Mouse (Mus musculus) G1E (cell line): ENCODE measurements at regions not wholly inside any gene's neighbourhood (a gene's known extent, or its start where the extent isn't known, plus 50 kb on each side); places are given as distances from the start of the nearest gene placed in this dataset.

ENCODE experiments used
- ATAC-seq: 2 replicates; pipeline ENCODE4 v1.8.0; 2016; ENCODE audit warnings: mild to moderate bottlenecking; ENCODE audit not compliant: insufficient number of reproducible peaks, poor library complexity, low FRiP score, severe bottlenecking; ENCODE audit errors: extremely low read depth
- DNase-seq: peaks from one replicate; pipeline ENCODE4 v3.0.0; 2012; ENCODE audit warnings: low spot score
- H3K27me3 ChIP-seq: 2 replicates; pipeline ENCODE4 v1.6.1; 2012; ENCODE audit warnings: mild to moderate bottlenecking, low read length, inconsistent platforms; ENCODE audit not compliant: insufficient read depth
- H3K36me3 ChIP-seq: replicated peaks from 2 replicates; pipeline ENCODE3; 2012; ENCODE audit warnings: mild to moderate bottlenecking, inconsistent platforms
- H3K4me1 ChIP-seq: 2 replicates; pipeline ENCODE4 v1.6.1; 2012; ENCODE audit warnings: low read depth, low read length, inconsistent platforms, mixed read lengths; ENCODE audit not compliant: insufficient read depth
- H3K4me3 ChIP-seq: 2 replicates; pipeline ENCODE4 v1.5.1; 2012; ENCODE audit warnings: low read depth, mild to moderate bottlenecking, inconsistent platforms, low read length, moderate library complexity, mixed read lengths
- H3K9me3 ChIP-seq: replicated peaks from 2 replicates; pipeline ENCODE4 v1.6.1; 2012; ENCODE audit warnings: inconsistent platforms
- CTCF ChIP-seq: IDR thresholded peaks from 2 replicates; pipeline ENCODE4 v1.5.1; 2012; ENCODE audit warnings: low read depth, low read length, inconsistent platforms, mixed read lengths
- GATA1 ChIP-seq: IDR thresholded peaks from 2 replicates; pipeline ENCODE4 v1.6.1; 2012; ENCODE audit warnings: borderline replicate concordance, low read length, inconsistent platforms, mixed read lengths
- GATA2 ChIP-seq: IDR thresholded peaks from 2 replicates; pipeline ENCODE4 v1.6.1; 2012; ENCODE audit warnings: low read depth, low read length, inconsistent platforms, borderline replicate concordance
- POLR2AphosphoS5 ChIP-seq: IDR thresholded peaks from 2 replicates; pipeline ENCODE4 v1.6.1; 2012; ENCODE audit warnings: low read depth, low read length, inconsistent platforms; ENCODE audit not compliant: insufficient replicate concordance
- TAL1 ChIP-seq: conservative IDR thresholded peaks from 2 replicates; pipeline ENCODE4 v1.6.1; 2012; ENCODE audit warnings: low read depth, low read length, inconsistent platforms, mixed read lengths

GRCm38 (mm10) chr8:12137496-12137895 lies 141.1 kb upstream of the A230072I06Rik start:
- ATAC-seq = no peak
- Histone ChIP-seq H3K9me3 (no peaks in the 10 kb centered on the region), H3K27me3 (no peaks in the 10 kb centered on the region), H3K36me3 (no peaks in the 10 kb centered on the region), H3K4me3 (no peak overlapping the region), H3K4me1 (no peaks in the 10 kb centered on the region)
- no peak for DNase-seq
- TF ChIP-seq TAL1 (no peak), GATA1 (no peak), GATA2 (no peak), POLR2AphosphoS5 (no peak), CTCF (no peak)

- no peaks in the 10 kb centered on the region for H3K9me3 ChIP-seq
- no peak for DNase-seq
- H3K4me3 ChIP-seq = no peak overlapping the region
- no peaks in the 10 kb centered on the region for H3K36me3 ChIP-seq
- no peak for TF ChIP-seq CTCF
- TF ChIP-seq GATA1 = no peak
- no peak for TF ChIP-seq POLR2AphosphoS5
- TF ChIP-seq GATA2 = no peak
- no peak for TF ChIP-seq TAL1
- H3K4me1 ChIP-seq = no peaks in the 10 kb centered on the region
- H3K27me3 ChIP-seq = no peaks in the 10 kb centered on the region
- ATAC-seq = no peak
These were observed 140.7 kb upstream of the A230072I06Rik start for GRCm38 (mm10) chr8:12137913-12138312.

GRCm38 (mm10) chr8:12151679-12152078 lies 126.9 kb upstream of the A230072I06Rik start:
- Histone ChIP-seq H3K27me3 (no peaks in the 10 kb centered on the region), H3K4me1 (no peaks in the 10 kb centered on the region), H3K4me3 (no peak overlapping the region), H3K36me3 (no peaks in the 10 kb centered on the region), H3K9me3 (no peaks in the 10 kb centered on the region)
- TF ChIP-seq POLR2AphosphoS5 (no peak), GATA2 (no peak)
- no peak for DNase-seq
- ATAC-seq = no peak

GRCm38 (mm10) chr8:12152825-12153224 lies 125.8 kb upstream of the A230072I06Rik start:
- DNase-seq (no peak), ATAC-seq (no peak)
- H3K9me3 ChIP-seq = no peaks in the 10 kb centered on the region
- H3K4me3 ChIP-seq = no peak overlapping the region
- H3K4me1 ChIP-seq = no peaks in the 10 kb centered on the region
- H3K36me3 ChIP-seq = no peaks in the 10 kb centered on the region
- no peak for TF ChIP-seq POLR2AphosphoS5
- TF ChIP-seq GATA2 = no peak
- TF ChIP-seq CTCF = no peak
- no peak for TF ChIP-seq GATA1
- no peak for TF ChIP-seq TAL1
- H3K27me3 ChIP-seq = no peaks in the 10 kb centered on the region

GRCm38 (mm10) chr8:12156893-12157292 lies 121.7 kb upstream of the A230072I06Rik start:
- Histone ChIP-seq H3K4me3 (no peak overlapping the region), H3K36me3 (no peaks in the 10 kb centered on the region), H3K27me3 (no peaks in the 10 kb centered on the region), H3K4me1 (no peaks in the 10 kb centered on the region), H3K9me3 (no peaks in the 10 kb centered on the region)
- TF ChIP-seq GATA2 (no peak), TAL1 (no peak), CTCF (no peak), GATA1 (no peak), POLR2AphosphoS5 (no peak)
- DNase-seq (no peak), ATAC-seq (no peak)

GRCm38 (mm10) chr8:12158188-12158587 lies 120.4 kb upstream of the A230072I06Rik start:
- no peak overlapping the region for H3K4me3 ChIP-seq
- no peaks in the 10 kb centered on the region for H3K9me3 ChIP-seq
- no peak for ATAC-seq
- no peaks in the 10 kb centered on the region for H3K4me1 ChIP-seq
- H3K27me3 ChIP-seq = no peaks in the 10 kb centered on the region
- TF ChIP-seq GATA2 (no peak), TAL1 (no peak), GATA1 (no peak), CTCF (no peak)
- DNase-seq = no peak
- H3K36me3 ChIP-seq = no peaks in the 10 kb centered on the region
